Mouse (Mus musculus) c-Kit-negative CD71-positive TER-119-positive erythroid progenitor cells, embryonic 14.5 days (primary cell): ENCODE measurements around the gene Plpp1.

Source experiments
- DNase-seq: peaks from one replicate; pipeline ENCODE4 v3.0.0-alpha.2; 2013; ENCODE audit warnings: low read depth, low spot score

Plpp1 gene

DNA sequence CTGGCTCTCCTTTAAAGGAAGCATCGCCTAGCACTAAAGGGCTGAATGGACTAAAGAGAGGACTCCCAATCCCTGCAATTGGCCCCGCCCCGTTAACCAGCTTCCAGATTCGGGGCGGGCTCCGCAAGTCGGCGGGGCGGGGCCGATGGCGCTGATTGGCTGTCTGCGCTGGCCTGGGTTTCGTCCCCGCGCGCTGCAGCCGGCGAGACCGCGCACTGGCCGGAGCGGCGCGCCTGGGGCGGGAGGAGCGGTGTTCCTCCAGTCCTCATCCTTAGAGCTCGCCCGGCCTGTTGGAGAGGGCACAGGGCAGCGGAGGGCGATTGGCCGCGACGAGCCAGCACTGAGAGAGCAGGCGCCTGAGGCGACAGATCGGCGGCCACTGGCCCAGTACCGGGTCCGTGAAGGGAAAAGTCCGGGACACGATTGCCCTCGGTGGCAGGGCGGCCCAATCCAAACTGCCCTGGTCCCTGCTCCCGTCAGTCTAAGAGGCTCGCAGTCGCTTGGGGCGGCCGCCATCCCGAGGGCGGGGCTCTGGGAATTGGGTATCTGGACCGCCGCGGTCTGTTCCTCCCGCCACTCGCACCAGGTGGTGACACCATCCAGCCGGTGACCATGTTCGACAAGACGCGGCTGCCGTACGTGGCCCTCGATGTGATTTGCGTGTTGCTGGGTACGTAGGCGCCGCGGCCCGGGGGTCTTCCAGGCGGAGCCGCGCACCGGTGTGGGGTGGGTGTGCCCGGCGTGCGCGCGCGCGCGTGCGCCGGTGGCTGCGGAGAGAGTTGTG lies at the start of gene Plpp1:
Plpp1 (plus strand) TSS at position 196 of the 784 bp plus-strand sequence.
- DNase-seq, result peak; percentile 92

DNA sequence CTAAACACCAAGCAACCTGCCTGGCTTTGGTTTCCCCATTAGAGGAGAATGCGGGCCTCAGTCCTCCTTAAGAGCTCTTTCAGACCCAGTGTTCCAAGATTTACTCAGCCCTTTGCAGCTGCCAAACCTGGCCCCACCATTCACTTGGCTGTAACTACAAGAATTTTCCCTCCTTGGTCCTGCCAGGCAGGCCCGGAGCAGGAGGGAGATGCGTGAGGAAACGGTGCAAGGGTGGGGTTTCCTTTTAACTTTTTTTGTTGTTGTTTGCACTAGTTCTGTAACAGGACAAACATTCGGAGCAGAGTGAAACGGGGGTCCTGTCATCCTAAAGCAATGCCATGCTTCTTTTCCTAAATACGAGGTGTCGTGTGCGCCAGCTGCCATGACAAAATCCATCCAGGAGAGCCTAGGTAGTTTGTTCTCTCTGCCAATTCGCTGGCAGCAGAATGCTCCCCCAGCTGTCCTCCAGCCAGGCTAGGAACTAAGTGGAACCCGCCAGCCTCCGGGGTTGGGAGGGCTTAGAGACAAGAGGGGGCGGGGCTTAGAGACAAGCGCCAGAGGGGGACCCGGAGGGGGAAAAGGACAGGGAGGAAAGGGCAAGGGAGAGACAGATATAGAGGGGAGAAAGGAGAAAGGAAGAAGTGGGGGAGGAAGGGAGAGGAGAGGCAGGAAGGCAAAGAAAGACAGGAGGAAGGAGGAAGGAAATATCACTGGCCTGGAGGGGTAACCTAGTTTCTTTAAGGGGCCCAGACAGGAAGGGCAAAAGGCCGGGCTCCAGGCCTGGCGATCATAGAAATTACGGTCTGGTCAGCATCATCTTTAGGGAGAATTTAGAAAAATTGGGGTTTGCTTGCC lies 48.9 kb upstream of the Plpp1 start:
- DNase-seq, result peak; percentile 50

DNA sequence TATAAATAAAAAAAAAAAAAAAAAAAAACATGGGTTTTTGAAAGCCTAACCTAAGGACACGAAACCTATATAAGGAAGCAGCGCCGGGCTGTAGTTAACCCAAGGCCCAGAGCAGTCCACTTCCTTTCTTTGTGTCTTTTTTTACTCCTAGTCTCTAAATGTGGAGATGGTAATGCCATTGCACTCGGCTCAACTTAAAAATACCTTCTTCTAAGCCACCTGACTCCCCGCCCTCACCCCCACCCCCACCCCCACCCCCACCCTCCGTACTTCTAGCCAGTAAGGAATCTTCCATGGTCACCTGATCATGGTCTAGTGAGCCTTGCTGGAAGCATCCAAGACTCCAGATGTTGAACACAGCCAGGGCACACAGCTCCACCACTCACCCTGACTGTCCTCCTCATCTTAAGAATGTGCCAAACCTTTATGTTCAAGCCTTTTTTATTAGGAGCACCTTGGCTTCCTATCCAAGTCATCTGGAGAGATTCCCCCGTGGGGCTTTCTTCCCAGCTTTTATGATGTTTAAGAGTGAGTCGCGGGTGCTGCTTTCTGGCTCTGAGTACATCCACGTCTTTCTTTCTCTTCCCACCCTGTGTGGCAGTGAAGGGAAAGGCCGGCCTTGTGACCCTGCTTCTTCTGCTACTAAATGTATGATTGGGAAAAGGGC lies 48.1 kb upstream of the Plpp1 start:
- DNase-seq, result no peak

DNA sequence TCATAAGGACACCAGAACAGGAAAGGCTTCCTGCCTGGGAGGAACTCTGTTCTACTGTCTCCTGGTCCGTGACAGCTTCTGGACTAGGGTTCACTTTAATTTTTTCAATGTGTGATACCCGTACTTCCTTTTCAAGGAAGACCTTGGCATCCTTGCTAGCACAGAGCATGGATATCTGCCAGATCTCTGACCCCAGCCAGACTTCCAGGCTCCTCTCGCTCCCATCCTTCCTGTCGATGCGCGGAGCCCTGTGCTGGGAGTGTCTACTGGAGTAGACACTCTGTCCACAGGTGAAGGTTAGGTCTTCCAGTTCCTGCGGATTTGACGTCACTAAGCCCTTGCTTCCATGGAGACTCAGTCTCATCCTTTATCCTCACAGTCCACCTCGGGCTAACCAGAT lies 47.1 kb upstream of the Plpp1 start:
- DNase-seq, result no peak

DNA sequence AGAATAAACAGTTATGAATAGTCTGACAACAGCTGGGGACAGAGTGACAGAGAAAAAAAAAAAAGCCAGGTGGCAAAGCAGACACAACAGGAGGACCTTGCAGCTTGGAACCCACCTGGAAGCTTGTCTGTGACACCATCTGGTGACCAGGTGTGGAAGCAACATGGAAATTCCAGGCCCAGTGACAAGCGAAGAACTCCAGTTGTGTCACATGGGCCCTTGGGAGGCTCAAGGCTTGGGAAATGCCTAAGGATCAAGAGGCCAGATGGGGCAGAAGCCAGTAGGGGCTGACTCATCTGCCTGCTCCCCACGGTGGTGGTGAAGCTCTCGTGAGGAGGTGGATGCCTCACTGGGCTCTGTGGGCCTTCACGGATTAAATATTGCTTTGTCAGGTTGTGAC lies 45.7 kb upstream of the Plpp1 start:
- no peak for DNase-seq

DNA sequence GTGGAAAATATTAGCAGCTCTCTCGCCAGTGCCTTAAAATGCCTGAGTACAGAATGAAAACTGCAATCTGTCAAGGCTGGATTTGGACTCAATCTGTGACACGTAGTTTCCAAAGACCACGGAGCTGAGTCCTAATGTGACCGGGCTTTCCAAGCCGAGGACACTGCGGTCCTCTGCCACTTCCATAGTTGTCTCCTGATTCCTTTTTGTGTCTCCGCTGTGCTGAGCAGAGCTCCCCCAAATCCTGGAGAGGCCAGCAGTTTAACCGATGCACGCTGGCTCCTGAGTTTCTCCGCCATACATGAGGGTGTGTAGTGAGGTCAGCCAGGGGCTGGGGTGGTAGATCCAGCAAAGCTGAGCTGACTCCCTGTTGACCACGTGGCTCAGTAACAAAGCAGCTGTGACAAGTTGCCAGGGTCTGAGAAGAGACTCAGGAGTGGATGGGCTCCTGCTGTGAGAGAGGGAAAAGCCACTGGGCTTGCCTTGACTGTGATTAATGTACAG lies 45.0 kb upstream of the Plpp1 start:
- no peak for DNase-seq

DNA sequence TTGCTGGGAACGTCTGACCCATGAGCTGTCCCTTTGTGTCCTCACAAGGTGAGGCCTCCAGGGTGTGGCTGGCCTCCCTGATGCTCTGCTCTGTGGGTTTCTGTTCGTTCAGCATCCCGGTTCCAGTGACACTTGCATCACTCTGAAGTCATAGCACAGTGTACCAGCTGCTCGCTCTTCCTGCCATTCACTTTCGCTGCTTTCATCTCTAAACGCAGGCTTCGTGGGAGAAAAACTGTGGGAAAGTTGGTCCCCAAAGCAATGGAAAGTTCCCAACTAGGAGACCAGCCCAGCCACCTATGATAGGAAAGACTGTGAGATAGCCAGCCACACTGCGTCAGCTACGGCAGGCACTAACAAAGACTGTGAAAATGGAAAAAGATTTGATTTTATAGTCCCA lies 43.2 kb upstream of the Plpp1 start:
- DNase-seq, result no peak

DNA sequence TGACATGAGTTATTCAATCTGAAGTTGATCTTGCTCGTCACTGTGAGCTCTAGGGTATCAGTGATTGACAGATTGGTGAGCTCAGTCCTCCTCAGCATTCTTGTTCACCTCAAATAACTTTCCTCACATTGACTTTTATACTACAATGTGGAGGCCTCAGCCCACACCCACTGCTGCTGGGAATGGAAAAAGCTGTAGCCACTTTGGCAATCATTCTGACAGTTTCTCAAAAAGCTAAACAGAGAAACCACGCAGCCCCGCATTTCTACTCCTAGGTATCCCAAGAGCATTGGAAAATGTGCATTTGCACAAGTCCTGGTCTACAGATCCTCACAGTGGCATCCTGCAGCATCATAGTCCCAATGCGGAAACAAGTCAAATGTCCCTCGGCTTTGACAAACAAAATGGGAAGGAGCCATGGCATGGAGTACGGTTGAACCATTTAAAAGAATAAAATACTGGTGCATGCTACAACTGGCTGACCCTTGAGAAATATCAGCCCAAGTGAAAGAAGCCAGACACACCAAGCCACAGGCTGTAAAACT lies 42.0 kb upstream of the Plpp1 start:
- DNase-seq, result no peak

DNA sequence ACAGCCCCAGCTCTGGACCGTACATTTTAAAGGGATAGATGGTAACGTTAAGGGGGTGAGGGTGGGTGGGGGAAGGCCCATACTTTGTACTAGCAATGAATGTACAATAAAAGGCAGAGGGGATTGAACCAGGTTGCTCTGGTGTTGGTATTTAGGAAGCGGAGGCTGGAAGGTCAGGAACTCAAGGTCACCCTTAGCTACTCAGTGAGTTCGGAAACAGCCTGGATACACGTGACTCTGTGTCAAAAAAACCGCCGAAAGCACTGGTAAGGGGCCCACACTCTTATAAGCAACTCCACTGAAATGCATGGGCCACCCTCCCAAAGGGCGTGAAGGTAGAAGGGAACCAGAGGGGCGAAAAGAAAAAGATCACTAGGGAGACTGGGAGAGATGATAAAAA lies 41.2 kb upstream of the Plpp1 start:
- DNase-seq, result no peak

DNA sequence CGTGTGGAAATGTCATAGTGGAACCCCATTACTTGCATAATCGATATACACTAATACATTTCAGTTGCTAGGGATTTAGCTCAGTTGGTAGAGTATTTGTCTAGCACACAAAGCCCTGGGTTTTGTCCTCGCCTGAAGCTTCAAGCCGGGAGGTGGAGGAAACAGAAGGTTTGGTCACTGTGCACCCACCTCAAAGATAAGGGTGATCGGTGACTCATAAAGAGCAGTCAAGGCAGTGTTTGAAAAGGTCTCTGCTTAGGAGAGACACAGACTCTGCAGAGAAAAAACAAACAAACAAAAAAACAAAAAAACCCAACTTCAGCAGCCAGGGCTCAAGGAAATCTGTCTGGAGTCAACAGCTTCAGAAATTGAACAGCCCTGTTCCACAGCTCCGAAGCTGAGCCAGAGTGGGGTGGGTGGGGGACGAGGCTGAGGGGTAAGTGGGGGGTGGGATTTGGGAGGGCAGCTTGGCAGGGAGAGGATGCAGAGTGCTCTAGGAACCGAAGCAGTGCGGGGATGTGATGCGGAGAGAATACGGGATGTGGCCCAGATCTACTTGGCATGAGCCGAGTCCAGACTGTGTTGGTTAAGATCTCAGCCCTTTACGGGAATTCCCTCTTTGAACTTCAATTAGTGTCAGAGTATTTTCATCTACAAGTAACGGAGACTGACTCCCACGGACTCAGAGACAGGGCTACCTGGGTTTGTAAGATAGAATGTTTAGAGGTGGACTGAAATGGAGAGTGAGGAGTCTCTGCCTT lies 40.6 kb upstream of the Plpp1 start:
- DNase-seq, result no peak

DNA sequence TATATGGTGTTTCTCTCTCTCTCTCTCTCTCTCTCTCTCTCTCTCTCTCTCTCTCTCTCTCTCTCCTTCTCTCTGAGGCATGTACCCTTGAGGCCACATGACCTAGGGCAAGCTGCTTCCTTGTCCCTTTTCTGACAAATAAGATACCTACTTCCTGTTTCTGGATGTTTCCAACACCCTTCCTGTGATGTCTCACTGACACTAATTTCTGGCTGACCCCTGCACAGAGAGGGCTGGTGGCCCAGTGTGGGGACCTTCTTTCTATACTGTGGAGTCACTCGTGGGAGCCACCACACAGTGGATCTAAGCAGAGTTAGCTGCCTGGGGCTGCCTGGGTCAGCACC lies 40.1 kb upstream of the Plpp1 start:
- no peak for DNase-seq

DNA sequence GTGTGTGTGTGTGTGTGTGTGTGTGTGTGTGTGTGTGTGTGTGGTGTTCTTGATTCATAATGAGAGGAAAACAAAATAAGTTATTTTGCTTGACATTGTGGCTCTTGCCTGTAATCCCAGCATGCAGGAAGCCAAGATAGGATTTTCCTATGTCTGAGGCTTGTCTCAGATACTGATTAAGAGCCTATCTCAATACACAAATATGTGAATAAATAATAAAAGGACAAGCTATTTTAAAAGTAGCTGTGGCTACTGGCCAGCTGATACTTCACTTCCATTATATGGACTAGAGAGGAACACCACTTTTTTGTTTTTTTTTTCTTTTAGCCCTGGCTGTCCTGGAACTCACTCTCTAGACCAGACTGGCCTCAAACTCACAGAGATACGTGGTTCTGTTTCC lies 38.8 kb upstream of the Plpp1 start:
- no peak for DNase-seq

DNA sequence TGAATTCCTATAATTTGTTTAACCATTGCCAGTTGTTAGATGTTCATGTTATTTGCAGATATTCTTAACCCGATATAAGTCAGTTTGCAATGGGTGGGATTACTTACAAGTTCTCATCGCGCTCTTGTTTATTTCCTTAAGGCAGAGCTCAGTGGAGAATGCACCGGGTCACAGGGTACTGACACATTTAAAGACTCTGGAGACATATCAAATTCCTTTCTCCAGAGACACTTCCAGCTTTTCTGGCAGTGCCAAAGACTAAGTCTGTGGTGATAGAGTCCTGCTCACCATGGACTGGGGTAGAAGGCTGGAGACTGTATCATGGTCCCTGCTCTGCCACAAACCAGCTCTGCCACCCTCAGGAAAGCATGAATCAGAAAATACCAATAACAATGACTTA lies 38.0 kb upstream of the Plpp1 start:
- no peak for DNase-seq

DNA sequence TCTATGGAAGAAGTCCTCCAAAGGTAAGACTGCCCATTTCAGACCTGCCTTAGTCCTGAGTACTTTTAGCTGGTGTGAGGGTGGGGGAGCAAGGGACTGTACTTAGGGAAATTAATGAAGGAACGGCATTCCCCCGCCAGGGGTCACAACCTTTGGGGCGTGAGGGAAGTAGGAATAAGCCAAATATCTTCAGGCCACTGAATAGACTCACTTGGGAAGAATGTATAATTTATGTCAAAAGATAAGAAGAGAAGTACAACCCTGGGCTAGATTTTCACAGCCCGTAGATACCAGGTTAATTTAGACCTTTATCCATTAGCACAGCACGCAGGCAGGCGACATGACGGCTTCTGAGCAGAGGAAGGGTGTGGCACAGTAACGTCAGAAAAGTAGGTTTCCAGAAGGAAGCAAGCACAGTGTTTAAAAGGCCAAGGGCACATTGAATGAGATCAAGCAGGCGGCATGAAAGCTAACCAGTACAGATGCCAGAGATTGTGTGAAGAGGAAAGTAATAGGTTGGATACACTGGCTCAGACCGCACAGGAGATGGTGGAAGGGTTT lies 37.0 kb upstream of the Plpp1 start:
- DNase-seq, result peak; percentile 65

DNA sequence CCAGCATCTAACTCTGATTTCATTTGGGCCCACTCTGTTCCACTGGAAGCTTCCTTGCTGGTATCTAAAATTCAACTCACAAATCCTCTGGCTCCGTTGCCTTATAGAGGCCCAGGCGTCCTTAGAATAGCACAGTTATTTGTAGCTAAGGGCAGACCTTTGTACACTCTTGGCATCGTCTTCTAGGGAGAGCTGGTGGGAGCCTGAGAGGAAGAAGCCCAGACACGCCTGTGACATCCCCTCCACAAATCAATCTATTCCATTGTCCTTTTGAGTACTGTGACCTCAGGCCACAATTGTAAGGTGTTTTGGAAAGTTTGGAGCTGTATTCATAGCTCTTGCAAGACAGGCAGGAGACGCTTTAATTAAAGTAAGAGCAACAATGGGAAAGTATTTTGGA lies 36.0 kb upstream of the Plpp1 start:
- no peak for DNase-seq

DNA sequence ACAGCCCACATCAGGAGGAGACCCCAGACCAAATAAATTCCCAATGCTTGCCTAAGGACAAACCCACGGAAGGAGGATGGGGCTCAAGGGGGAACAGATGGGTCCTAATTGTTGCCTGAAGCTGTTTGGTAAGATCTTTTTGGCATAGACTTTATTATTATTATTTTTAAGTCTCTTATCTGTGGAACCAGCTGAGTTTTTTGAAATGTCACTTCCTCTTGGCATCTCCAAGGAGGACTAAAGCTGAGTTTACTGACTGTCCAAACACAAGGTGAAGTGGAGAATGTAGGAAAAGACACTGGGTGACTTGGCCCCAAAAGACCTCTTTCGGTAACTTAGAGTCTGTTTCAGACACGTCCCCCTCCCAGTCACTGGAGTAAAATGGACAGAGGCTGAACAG lies 34.9 kb upstream of the Plpp1 start:
- DNase-seq, result no peak

DNA sequence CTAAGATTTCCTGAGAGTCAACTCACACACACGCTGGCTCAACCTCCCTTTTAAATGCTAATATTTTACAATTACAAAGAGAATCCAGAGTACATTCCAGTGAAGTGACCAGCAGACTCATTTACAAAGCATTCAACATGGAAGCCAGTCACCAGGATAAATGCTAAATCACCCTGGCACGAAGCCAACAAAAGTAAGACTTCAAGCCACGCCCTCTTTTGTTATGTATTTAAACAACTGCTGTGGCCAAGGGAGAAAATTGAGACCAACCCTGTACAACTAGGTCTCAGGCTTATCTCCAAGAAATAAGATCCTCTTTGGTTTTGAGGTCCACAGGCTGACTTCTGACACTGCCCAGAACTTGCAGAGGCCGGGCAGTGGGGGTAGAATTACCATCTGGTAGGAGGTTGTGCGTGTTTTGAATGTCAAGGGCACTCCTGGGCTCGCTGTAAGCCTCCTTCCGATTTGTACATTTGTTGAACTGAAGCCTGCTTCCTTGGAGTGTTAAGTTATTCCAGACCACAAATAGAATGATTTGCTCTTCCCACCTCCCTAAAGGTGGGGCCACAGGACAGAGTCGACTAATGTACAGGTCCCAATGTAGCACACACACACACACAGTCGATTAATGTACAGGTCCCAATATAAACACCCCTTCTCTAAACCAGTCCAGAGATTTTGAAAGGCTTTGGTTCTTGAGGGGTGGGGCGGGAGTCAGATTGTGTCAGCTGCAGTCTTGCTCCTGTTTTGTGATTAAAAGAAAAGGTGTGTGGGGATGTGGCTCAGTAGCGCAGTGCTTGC lies 29.9 kb upstream of the Plpp1 start:
- no peak for DNase-seq

DNA sequence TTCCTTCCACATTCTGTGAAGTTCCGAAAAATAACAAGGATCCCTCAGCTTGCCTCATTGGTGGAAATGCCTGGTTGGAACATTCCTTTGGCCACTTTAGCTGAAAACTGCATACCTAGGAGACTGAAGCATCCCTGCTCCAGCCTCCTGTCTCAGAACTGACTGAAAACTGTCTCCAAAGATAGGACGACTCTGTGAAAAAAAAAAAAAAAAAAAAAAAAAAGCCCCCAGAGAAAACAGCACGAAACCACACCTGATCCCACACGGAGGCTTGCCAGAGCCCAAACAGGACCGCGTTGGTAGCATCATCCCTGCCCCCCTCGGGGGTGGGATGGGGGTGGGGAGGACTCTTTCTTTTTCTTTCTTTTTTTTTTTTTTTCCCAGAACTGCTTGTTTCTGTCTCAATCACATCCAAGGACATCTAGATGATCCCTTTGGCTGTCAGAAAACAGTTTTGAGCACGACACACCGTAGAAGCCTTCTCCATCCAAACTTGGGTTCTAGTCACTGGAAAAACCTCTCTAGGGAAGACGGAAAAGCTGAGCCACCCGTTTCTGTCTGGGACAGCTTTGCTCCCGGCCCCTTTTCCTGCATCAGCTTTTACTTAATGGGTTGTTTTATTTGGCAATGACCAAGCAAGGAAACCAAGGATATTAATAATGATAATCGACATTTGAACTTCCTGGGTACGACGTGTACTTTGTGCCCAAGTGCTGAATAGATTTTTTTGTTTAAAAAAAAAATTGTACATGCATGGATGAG lies 29.0 kb upstream of the Plpp1 start:
- no peak for DNase-seq

DNA sequence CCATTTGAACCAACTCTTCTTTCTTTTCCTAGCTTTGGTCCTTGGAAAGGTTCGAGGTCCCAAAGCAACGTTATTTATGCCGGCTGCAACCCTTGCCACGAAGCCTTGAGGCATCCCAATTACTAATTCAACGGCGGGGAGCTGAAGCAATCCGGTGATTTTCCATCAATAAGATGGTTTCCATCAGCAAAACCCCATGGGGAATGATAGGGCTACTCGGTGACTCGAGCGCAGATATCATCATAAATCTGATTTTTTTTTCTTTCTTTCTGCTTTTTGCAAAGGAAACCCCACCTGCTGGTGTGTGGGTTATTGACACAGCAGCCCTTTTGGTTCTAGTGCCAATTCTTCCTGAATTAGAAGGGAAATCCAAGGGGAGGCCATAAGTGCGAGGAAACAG lies 28.3 kb upstream of the Plpp1 start:
- no peak for DNase-seq
